Mouse (Mus musculus) mouse embryonic stem cell (cell line): ENCODE results near the gene Gm26920.
"Not testable (repeated sequence)": the region's sequence is repeated elsewhere in the genome, so short reads cannot be mapped to it uniquely, and the experiment has no call there.

Source experiments
- in situ Hi-C, 2 experiments: fragments of 300-500 bp; cut with MboI; formaldehyde crosslinking; loops; 1 replicate in 1 of 2; 3 replicates in 1 of 2; pipeline ENCODE4 v1.14.3; 2019 to 2020; ENCODE audit warnings: low sequenced_read_pairs in 2 of 2, low pct_unique_long_range_greater_than_20kb in 1 of 2, mixed read lengths in 1 of 2; ENCODE audit not compliant: unreplicated experiment in 1 of 2

Gene Gm26920

DNA sequence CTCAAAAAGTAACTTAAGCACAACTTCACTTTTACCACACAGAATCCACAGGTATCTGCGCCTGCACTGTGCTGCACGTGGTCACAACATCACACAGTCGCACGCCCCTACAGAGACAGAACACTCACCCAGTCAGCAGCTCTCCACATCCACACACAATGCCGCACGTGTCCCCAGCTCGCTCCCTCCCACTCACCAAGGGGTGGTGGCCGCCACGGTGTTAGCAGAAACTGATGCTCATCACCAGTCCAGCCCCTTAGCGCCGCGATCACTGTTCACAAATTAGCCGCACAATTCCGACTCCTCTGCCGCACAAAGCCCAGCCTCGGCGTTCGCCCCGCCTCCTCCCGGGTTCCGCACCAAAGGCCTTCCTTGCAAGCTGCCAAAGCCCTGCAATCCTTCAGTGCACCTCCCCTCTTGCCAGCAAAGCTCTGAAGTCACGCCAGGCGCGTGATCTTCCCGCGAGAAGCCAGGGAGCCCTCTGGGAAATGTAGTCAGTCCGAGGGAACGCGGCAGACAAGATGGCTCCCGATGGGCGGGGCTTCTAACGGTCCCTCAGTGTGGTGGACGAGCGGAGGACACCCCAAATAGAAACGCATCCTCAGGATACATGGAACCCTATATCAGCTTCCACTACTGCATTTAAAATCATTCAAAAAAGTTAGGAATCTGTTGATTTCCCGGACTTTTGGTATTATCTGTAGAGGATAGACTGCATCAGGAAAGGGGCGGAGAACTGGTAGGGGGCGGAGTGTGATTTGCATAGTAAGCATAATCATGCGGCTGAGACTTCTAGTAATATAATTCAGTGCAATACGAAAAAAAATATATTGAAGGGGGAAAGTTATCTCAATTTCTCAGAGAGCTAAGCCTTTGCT is at the start of gene Gm26920, which contains the start of gene Zfp566:
Gm26920 (minus strand) TSS at position 319 of the 878 bp plus-strand sequence.
Zfp566 (minus strand) TSS at position 436 of the 878 bp plus-strand sequence.
- in situ Hi-C loops: no loop called here

DNA sequence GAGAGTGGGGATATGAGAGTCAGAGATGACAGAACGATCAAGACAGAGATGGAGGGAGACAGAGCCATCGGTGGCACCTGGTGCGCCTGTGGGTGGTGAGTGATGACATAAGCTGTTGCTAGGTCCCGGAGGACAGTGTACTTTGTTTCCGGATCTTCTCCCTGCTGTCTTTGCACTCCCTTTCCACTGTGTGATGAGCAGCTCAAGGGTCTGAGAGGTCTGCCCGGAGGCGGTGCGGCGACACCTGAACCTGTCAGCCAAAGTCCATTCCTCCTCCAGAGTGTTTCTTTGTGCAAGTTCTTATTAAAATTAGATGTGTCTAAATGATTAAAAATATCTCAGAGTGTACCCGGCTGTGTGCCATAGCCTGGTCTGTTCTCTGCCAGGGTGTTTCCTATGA is 46.6 kb upstream of the Gm26920 start:
- in situ Hi-C loops: no loop called here

DNA sequence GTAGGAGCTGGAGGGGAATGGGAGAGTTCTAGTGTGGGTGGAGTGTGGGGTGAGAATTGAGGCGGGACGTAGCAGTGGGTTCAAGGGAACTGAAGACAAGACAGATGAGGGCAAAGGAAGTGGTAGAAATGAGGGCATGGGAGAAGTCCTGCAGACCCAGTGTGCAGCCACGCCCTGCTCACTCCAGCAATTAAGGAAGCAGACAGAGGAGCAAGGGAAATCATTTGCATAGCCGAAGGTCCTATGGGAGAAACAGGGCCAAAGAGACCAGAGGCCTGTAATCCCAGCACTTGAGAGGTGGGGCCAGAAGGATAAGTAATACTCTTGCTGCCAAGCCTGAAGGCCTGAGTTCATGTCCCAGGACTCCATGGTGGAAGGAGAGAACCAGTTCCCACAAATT is 42.2 kb upstream of the Gm26920 start:
- in situ Hi-C loops: no loop called here

DNA sequence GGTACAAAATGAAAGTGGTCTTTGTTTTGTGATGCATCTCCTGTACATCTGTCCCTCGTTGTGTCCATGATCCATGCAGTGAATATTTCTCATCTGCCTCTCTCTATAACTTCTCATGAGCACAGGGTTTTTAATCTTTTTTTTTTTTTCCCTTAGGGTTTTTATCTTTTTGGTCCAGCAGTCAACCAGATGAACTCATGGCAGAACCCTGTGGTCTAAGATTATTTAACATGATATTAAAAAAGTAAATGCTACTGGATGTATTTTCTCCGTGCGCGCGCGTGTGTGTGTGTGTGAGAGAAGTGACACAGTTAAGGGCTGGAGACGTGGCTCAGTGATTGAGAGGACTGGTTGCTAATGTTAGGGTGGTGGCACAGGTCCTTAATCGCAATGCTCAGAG is 39.7 kb upstream of the Gm26920 start:
- in situ Hi-C loops: no loop called here

DNA sequence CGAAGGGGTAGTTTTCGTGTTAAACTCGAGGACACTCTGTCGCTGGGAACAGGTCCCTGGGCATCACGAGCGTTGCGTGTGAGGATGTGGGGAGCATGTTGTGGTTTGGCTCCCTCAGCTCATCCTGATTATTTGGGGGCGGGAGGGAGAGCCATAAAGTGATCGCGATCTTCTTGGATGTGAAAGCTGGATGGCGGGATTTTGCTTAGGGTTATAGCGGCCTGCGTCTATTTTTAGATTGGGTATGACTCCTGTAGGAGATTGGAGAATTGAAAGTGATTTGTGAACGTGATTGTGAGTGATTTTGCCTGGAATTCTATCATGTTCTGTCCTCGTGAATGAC is 31.9 kb upstream of the Gm26920 start:
- in situ Hi-C loops: no loop called here

DNA sequence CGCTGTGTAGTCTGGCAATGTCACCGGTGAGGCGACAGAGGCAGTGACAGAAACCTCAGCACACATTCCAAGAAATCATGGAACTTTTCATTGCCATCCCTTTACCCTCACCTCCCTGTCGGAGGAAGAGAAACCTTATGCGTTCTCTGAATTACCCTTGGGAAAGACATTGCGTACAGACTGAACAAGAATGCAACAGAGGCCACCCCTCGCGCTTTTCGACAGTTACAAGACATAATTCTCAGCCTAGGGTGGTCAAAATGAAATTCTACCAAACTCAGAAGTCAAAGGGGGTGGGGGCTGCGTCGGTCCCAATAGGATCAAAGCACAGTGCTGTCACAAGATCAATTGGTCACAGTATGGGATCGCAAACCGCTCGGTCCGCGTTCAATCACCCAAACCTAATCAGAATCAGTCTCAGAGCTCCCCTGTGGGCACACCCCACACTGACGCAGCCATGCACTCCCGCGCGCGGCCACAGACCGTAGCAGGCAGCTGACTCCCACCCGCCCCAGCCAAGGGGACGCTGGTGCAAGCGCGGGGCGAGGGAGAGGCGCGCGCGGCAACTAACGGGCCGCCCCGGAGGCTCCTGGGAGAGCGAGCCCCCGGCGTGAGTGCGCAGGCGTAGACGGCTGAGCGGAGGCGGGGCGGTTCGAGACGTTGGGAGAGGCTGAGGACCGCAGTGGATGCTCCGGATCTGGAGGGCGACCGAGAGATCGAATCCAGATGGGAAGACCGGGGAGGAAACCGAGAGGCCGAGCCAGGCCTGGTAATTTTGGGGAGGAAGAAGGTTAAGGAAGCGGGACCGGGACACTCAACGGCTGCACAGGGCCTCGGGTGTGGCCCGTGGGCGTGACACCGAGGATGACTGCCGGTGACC is 31.3 kb upstream of the Gm26920 start, which contains the start of gene Zfp382:
Zfp382 (plus strand) TSS at position 635 of the 880 bp plus-strand sequence.
- in situ Hi-C loops: no loop called here

DNA sequence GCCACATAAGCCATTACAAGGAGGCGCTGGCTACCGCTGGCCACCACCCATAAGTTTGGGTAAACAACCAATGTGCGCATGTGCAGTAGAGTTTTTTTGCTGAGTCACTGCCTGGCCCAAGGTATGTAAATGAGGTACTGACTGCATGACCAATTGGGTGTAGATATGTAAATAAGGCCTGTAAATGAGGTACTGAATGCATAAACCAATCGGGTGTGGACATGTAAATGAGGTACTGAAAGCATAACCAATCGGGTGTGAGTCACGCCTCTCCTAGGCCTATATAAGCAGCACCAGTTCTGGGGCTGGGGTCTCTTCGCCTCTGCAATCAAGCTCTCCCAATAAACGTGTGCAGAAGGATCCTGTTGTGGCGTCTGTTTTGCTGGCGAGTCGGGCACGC is 27.7 kb upstream of the Gm26920 start:
- in situ Hi-C loops: not testable (repeated sequence)

DNA sequence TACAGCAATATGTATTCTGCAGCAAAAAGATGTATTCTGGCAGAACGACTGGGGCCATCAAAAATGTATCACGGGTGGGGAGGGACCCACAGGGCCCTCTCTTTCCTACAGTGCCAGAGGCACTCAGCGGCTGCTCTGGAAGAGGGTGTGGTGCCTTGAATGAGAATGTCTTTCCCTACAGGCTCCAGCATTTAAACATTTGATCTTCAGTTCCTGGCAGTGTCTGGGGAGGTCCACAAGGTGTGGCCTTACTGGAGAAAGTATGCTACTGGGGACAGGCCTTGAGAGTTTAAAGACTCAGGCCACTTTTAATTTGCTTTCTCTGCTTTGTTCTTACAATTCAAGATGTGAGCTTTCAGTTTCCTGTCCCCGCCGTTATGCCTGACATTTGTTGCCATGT is 25.9 kb upstream of the Gm26920 start:
- in situ Hi-C loops: no loop called here

DNA sequence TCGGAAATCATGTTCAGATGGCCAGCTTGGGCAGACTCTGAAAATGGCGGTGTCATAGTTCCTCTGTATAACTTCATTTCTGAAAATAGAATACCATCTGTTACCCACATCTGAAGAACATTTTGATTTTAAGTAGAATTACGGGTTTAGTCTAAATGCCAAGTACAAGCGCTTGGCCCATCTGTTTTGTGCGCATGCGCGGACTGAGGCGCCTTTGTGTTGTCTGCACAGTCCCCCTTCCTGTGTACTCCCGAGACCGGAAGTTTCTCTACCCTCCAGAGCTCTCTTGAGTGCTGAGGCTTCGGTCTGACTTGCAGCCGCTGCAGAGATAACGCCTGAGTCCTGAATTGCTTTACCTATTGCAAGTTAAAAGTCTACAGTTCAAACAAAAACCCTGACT is 9.1 kb upstream of the Gm26920 start:
- in situ Hi-C loops: no loop called here

DNA sequence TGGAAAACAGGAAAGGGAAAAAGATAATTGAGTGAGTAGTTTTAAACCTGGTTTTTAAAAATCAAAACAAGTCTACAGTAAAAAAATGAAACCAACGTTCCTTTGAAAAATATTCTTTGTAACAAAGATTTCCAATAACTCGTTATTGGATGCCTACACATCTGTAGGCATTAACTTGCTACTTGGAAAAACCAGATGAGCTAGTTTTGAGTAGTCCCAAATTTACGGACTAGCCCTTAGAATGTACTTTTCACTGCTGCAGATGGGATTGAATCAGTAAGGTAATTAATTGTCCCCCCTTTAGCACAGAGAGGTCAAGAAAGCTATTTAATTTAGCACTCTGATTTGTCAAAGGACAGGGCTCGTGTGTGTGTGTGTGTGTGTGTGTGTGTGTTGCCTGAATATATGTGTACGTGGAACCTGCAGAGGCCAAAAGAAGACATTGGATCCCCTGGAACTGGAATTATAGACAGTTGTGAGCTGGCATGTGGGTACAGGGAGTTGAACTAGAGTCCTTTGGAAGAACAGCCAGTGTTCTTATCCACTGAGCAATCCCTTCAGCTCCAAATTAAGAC is 5.4 kb upstream of the Gm26920 start:
- in situ Hi-C loops: no loop called here

DNA sequence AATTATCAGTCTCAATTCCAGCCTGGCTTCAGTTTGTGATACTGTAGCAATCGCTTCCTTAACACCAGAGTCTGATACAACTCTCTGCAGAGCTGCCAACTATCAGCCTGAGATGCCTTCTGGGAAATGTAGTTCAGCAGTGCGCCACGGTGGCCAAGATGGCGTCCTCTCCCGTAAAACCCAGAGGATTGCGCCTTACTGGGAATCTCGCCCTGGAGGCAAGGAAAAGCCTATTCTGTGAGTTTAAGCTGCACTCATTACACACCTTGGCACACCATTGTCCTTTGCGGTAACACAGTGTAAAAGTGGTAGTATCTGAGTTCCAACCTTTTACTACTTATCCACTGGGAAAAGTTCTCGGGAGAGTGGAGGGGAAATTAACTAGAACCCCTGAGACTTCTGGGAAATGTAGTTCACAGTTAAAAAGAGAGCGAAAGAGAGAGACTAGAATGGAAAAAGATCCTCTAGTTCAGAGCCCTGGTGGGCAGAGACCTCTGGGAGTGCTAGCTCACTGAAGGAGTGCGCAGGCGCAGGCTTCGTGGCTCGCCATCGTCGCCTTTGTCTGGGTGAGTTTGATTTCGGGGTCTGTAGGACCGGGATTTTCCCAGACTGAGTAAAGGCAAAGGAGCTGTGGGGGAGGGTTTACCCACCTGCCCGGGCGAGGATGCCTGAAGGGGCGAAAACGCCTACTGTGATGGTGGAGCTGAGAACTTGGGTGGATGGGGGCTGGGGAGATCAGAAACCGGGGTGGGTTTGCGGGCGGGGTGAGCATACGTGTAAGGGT is 4.6 kb upstream of the Gm26920 start, which contains the start of gene Zfp260:
Zfp260 (plus strand) TSS at position 132 of the 784 bp plus-strand sequence.
- in situ Hi-C loops: no loop called here

DNA sequence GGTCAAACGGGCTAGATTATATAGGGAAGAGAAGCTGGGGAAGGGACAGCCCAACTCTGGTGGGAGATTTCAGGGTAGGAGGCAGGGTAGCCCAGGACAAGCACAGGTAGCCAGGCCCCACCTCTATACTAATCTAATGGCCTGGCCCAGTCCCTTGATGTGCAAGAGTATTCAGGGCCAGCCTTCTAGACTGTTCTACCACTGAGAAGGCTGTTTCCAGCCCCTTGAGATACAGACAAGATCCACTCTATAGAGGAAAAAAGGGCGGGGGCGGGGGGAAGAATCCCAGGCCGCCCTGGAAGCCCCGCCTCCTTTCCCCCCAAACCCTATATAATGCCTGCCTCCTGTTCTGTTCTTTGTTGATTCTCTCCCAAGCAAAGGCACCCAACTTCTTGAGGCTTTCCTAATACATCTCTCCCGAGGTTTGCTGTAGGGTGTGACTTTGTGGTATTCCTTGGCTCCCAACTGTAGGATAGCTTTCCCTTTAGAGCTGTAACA is 3.8 kb upstream of the Gm26920 start:
- in situ Hi-C loops: no loop called here

DNA sequence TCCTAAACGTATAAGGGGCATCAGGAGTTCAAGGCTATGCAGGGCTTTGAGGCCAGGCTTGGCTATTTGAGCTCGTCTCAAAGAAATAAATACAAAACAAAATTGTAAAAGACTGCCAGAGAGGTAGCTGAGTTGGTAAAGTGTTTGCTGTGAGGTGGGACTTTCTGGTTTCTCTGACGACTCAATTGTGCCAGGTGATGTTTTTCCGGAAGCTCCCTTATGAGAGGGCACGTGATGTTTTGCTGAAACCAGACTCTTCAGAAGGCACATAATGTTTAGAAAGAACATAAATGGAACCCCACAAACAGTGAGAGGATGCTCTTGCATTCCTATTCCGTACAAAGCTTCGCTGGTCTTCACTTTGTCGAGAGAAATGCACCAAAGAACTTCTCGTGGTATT is 2.5 kb upstream of the Gm26920 start:
- in situ Hi-C loops: no loop called here

DNA sequence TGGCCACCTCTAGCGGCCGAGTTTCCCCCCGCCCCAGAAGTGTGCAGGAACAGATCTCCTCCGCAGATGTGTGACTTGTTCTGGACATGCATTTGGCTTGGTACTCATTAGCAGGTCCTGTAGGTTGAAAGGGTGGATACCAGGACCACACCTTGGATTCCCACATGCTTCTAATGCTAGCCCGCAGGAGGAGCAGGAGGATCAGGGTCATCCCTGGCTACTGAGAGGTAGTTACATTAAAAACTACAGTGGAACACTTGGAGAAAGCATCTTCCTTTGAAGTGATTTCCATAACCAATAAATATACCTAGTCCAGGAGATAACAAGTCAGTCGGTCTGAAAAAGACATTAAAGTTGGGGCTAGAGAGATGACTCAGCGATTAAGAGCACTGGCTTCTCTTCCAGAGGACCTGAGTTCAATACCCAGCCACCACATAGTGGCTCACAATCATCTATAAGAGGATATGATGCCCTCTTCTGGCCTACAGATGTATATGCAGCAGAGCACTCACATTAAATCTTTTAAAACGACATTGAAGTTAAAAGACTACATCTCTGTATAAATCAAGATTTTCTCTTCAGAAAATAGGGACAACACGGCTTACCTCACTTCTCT is 868 bp upstream of the Gm26920 start:
- in situ Hi-C loops: no loop called here

DNA sequence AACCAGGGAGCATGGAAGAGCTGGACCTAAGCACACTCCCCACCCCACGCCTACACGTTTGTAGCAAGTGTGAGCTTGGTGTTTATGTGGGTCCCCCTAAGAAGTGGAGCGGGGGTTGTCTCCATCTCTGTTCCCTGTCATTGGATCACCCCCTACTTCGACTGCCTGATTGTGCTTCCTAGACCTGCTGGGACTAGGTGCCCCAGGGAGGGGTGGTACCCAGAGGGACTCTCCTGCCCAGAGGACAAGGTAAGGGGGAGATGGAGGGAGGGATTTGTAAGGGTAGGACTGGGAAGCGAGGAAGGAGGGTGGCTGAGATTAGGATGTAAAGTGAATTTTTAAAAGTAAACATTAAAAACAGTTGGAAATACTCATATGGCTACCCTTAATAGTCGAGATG is 805 bp downstream of the Gm26920 start:
- in situ Hi-C loops: no loop called here

DNA sequence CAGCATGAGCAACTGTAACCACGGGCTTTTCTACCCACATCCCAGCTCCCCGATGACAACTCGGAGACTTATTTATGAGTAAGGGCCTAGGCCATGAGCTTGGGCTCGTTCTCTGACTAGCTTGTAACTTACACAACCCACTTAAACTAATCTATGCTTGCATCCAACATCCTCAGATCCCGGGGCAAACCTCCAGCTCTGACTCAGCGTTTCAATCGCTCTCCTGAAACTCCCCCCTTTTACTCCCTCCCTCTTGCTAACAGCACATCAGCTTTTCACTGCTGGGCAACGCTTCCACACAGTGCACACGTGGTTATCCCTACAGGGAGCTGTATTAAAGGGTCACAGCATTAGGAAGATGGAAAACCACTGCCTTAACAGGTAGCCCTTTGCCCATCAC is 3.7 kb downstream of the Gm26920 start:
- in situ Hi-C loops: no loop called here

DNA sequence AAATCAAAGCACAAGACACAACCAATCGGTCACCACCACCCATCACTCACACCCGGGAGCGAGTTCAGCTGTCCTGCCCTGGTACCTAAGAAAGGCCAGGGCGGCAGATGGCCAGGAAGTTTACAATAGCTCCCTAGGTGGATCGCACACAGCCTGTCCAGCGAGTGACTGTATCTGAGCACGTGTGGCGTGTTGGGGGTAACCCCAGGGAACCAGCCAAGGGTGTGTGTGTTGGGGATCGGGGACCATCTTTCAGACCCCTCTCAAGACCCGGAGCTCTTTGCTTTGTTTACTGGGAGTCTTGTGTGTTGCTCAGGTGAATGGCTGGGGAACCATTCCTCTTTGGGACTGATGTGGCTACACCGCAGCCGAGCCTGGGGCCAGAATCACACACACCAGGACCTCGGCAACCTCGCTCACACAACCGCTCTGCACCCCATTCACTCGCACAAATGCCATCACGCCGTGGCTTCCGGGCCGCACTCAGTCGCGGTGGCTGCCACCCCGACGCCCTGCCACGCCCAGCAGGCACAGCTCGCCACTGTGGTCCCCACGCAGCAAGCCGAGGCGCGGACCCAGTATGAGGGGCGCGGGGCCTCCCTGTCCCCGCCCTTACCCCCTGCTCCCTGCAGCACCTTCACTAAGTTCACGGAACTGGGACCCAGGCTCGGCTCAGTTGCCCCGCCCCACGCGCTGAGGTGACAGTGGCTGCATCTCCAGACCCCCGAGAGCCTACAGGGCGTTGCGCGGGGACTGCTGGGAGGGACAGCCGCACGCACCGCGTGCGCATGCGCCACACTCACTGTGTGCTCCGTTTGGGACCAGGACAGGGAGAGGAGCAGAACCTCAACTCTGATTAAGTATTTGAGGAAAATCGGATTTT is 17.8 kb downstream of the Gm26920 start, which contains the start of gene Zfp82:
Zfp82 (minus strand) TSS at position 755 of the 883 bp plus-strand sequence.
- in situ Hi-C loops: no loop called here
